Mouse (Mus musculus) forebrain, embryonic 12.5 days (tissue): ENCODE measurements around the gene 4933424G06Rik. TPM values are rescaled to one million over a fixed set of nuclear protein-coding genes. Genes with fewer than 3 reads are reported as not detected.
A peak's percentile ranks its signal among the peaks of the same experiment; 100 is the strongest.
"Not testable (repeated sequence)": the region's sequence is repeated elsewhere in the genome, so short reads cannot be mapped to it uniquely, and the experiment has no call there.

Experiments used
- ATAC-seq: fragments of 200-750 bp; cut with Nextera tagmentation; 2 replicates; pipeline ENCODE4 v1.8.0; 2017; ENCODE audit warnings: moderate TSS enrichment; ENCODE audit not compliant: low FRiP score
- H3K27ac ChIP-seq: fragments of 300-500 bp; sonication (generic); 2 replicates; pipeline ENCODE4 v1.5.1; 2016; ENCODE audit warnings: mild to moderate bottlenecking
- H3K27me3 ChIP-seq: fragments of 300-500 bp; sonication (generic); 2 replicates; pipeline ENCODE4 v1.6.1; 2016; ENCODE audit warnings: mild to moderate bottlenecking
- H3K36me3 ChIP-seq: fragments of 300-500 bp; sonication (generic); replicated peaks from 2 replicates; pipeline ENCODE4 v1.6.1; 2016; ENCODE audit warnings: mild to moderate bottlenecking
- H3K4me1 ChIP-seq: fragments of 300-500 bp; sonication (generic); 2 replicates; pipeline ENCODE4 v1.6.1; 2016
- H3K4me2 ChIP-seq: fragments of 300-500 bp; sonication (generic); 2 replicates; pipeline ENCODE4 v1.6.1; 2016; ENCODE audit warnings: mild to moderate bottlenecking, moderate library complexity
- H3K4me3 ChIP-seq: fragments of 300-500 bp; sonication (generic); replicated peaks from 2 replicates; pipeline ENCODE4 v1.5.1; 2016; ENCODE audit warnings: mild to moderate bottlenecking
- H3K9ac ChIP-seq: fragments of 300-500 bp; sonication (generic); 2 replicates; pipeline ENCODE4 v1.6.1; 2016; ENCODE audit warnings: mild to moderate bottlenecking
- H3K9me3 ChIP-seq: fragments of 300-500 bp; sonication (generic); 2 replicates; pipeline ENCODE4 v1.6.1; 2016
- WGBS: fragments of 180-500 bp; shearing (Covaris S2); methylation state at CpG from one replicate; pipeline ENCODE4 v1.1.7; 2016; 5-methylcytosine and 5-hydroxymethylcytosine counted together
- polyA plus RNA-seq: library from polyadenylated mRNA; unstranded; fragments of >200 nt; fragmentation: Nextera tagmentation; extraction: Ambion mirVana; gene quantifications from 2 replicates; pipeline ENCODE4 v1.2.1, GENCODE M21; 2016

4933424G06Rik gene
- 0.41 TPM in 1 of 2 replicates, not detected in the other for polyA plus RNA-seq

- WGBS: 2% methylated on average over 29 of the region's 29 CpGs
- peak within 1 kb of the TSS; percentile 88 for H3K4me2 ChIP-seq
- ATAC-seq: peak; percentile 98
These were observed at the start of gene 4933424G06Rik for GRCm38 (mm10) chr1:36709854-36710280. TSS of gene 4933424G06Rik (plus strand) at chr1:36710149.

GRCm38 (mm10) chr1:36664457-36664856, 45.5 kb upstream of the 4933424G06Rik start:
- Histone ChIP-seq H3K9me3 (no peaks in the 10 kb centered on the region), H3K4me2 (no peak overlapping the region), H3K27me3 (no peaks in the 10 kb centered on the region), H3K36me3 (no peaks in the 10 kb centered on the region), H3K9ac (no peak overlapping the region), H3K4me1 (no peaks in the 10 kb centered on the region), H3K4me3 (no peak overlapping the region), H3K27ac (no peak overlapping the region)
- 80% methylated on average over 4 of the region's 4 CpGs for WGBS
- ATAC-seq: no peak

More at GRCm38 (mm10) chr1:36709854-36710280, at the start of gene 4933424G06Rik:
- peak within 1 kb of the TSS; percentile 71 for H3K27ac ChIP-seq
- peak within 1 kb of the TSS; percentile 96 for H3K4me3 ChIP-seq
- H3K9me3 ChIP-seq: no peaks in the 10 kb centered on the region
- H3K9ac ChIP-seq: peak within 1 kb of the TSS; percentile 94
- H3K27me3 ChIP-seq: no peaks in the 10 kb centered on the region
- H3K4me1 ChIP-seq: peaks cover 15% of the 10 kb centered on the region
- peaks cover 26% of the 10 kb centered on the region for H3K36me3 ChIP-seq

GRCm38 (mm10) chr1:36665165-36665723, 44.7 kb upstream of the 4933424G06Rik start:
- H3K27me3 ChIP-seq: no peaks in the 10 kb centered on the region
- no peak overlapping the region for H3K4me2 ChIP-seq
- ATAC-seq: no peak
- 72% methylated on average over 11 of the region's 11 CpGs for WGBS
- H3K9ac ChIP-seq: no peak overlapping the region
- no peaks in the 10 kb centered on the region for H3K4me1 ChIP-seq
- H3K36me3 ChIP-seq: no peaks in the 10 kb centered on the region
- H3K9me3 ChIP-seq: no peaks in the 10 kb centered on the region
- H3K27ac ChIP-seq: no peak overlapping the region
- no peak overlapping the region for H3K4me3 ChIP-seq

- WGBS: 79% methylated on average over 4 of the region's 4 CpGs
- no peaks in the 10 kb centered on the region for H3K36me3 ChIP-seq
- H3K9me3 ChIP-seq: no peaks in the 10 kb centered on the region
- no peak for ATAC-seq
- no peak overlapping the region for H3K4me2 ChIP-seq
- no peak overlapping the region for H3K4me3 ChIP-seq
- no peaks in the 10 kb centered on the region for H3K27me3 ChIP-seq
- no peak overlapping the region for H3K9ac ChIP-seq
- H3K27ac ChIP-seq: no peak overlapping the region
- no peaks in the 10 kb centered on the region for H3K4me1 ChIP-seq
These were observed 44.0 kb upstream of the 4933424G06Rik start for GRCm38 (mm10) chr1:36665934-36666333.

GRCm38 (mm10) chr1:36668007-36668406, 41.9 kb upstream of the 4933424G06Rik start:
- not testable (repeated sequence) for H3K27me3 ChIP-seq, H3K4me2 ChIP-seq, H3K9me3 ChIP-seq, ATAC-seq, H3K9ac ChIP-seq, H3K27ac ChIP-seq, H3K4me3 ChIP-seq, H3K4me1 ChIP-seq, H3K36me3 ChIP-seq
- 77% methylated on average over 4 of the region's 4 CpGs for WGBS

GRCm38 (mm10) chr1:36670256-36670655, 39.7 kb upstream of the 4933424G06Rik start:
- Histone ChIP-seq H3K9me3 (no peaks in the 10 kb centered on the region), H3K4me2 (no peak overlapping the region), H3K27ac (no peak overlapping the region), H3K4me1 (no peaks in the 10 kb centered on the region), H3K9ac (no peak overlapping the region), H3K36me3 (no peaks in the 10 kb centered on the region), H3K27me3 (no peaks in the 10 kb centered on the region), H3K4me3 (no peak overlapping the region)
- WGBS: 75% methylated on average over 4 of the region's 4 CpGs
- no peak for ATAC-seq

GRCm38 (mm10) chr1:36671260-36671659, 38.7 kb upstream of the 4933424G06Rik start:
- Histone ChIP-seq H3K27ac (no peak overlapping the region), H3K4me1 (no peaks in the 10 kb centered on the region), H3K9ac (no peak overlapping the region), H3K27me3 (no peaks in the 10 kb centered on the region), H3K4me3 (no peak overlapping the region), H3K4me2 (no peak overlapping the region), H3K36me3 (no peaks in the 10 kb centered on the region), H3K9me3 (no peaks in the 10 kb centered on the region)
- 91% methylated on average over 10 of the region's 10 CpGs for WGBS
- no peak for ATAC-seq

- Histone ChIP-seq H3K4me3 (no peak overlapping the region), H3K27me3 (no peaks in the 10 kb centered on the region), H3K27ac (no peak overlapping the region), H3K36me3 (no peaks in the 10 kb centered on the region), H3K4me2 (no peak overlapping the region), H3K4me1 (no peaks in the 10 kb centered on the region), H3K9me3 (no peaks in the 10 kb centered on the region), H3K9ac (no peak overlapping the region)
- 50% methylated on average over 16 of the region's 16 CpGs for WGBS
- ATAC-seq: no peak
These were observed 37.1 kb upstream of the 4933424G06Rik start for GRCm38 (mm10) chr1:36672648-36673350.

- H3K4me1 ChIP-seq: no peaks in the 10 kb centered on the region
- H3K27me3 ChIP-seq: no peaks in the 10 kb centered on the region
- no peak overlapping the region for H3K27ac ChIP-seq
- no peak overlapping the region for H3K4me3 ChIP-seq
- no peak for ATAC-seq
- WGBS: 73% methylated on average over 3 of the region's 3 CpGs
- H3K36me3 ChIP-seq: no peaks in the 10 kb centered on the region
- H3K9me3 ChIP-seq: no peaks in the 10 kb centered on the region
- H3K9ac ChIP-seq: no peak overlapping the region
- no peak overlapping the region for H3K4me2 ChIP-seq
These were observed 35.0 kb upstream of the 4933424G06Rik start for GRCm38 (mm10) chr1:36674936-36675335.

GRCm38 (mm10) chr1:36680893-36681292, 29.1 kb upstream of the 4933424G06Rik start:
- WGBS: 40% methylated on average over 7 of the region's 7 CpGs

GRCm38 (mm10) chr1:36682620-36683355, 27.2 kb upstream of the 4933424G06Rik start, which contains the start of gene Fam178b:
TSS of gene Fam178b (minus strand) at chr1:36683183.
- Histone ChIP-seq H3K4me2 (no peak within 1 kb of the TSS), H3K27me3 (no peaks in the 10 kb centered on the region), H3K4me3 (no peak within 1 kb of the TSS), H3K9ac (no peak within 1 kb of the TSS), H3K4me1 (0 out of 2 replicates have a peak, but pooled peaks cover 9% of the 10 kb centered on the region), H3K9me3 (no peaks in the 10 kb centered on the region), H3K36me3 (no peaks in the 10 kb centered on the region), H3K27ac (no peak within 1 kb of the TSS)
- 95% methylated on average over 39 of the region's 39 CpGs for WGBS
- ATAC-seq: no peak

More at GRCm38 (mm10) chr1:36680893-36681292, 29.1 kb upstream of the 4933424G06Rik start:
- H3K9ac ChIP-seq: no peak overlapping the region
- no peak overlapping the region for H3K4me2 ChIP-seq
- H3K4me1 ChIP-seq: 0 out of 2 replicates have a peak, but pooled peaks cover 9% of the 10 kb centered on the region
- no peak overlapping the region for H3K4me3 ChIP-seq
- no peaks in the 10 kb centered on the region for H3K27me3 ChIP-seq
- H3K27ac ChIP-seq: no peak overlapping the region
- H3K9me3 ChIP-seq: no peaks in the 10 kb centered on the region
- no peaks in the 10 kb centered on the region for H3K36me3 ChIP-seq
- ATAC-seq: no peak

GRCm38 (mm10) chr1:36683810-36684467, 26.0 kb upstream of the 4933424G06Rik start:
- ATAC-seq: peak; percentile 60; the same call in 1 of the 2 replicates
- no peak overlapping the region for H3K27ac ChIP-seq
- WGBS: 14% methylated on average over 13 of the region's 13 CpGs

More at GRCm38 (mm10) chr1:36683810-36684467, 26.0 kb upstream of the 4933424G06Rik start:
- H3K4me3 ChIP-seq: no peak overlapping the region
- H3K4me2 ChIP-seq: no peak overlapping the region
- no peaks in the 10 kb centered on the region for H3K36me3 ChIP-seq
- 0 out of 2 replicates have a peak, but pooled peaks cover 9% of the 10 kb centered on the region for H3K4me1 ChIP-seq
- no peak overlapping the region for H3K9ac ChIP-seq
- no peaks in the 10 kb centered on the region for H3K9me3 ChIP-seq
- no peaks in the 10 kb centered on the region for H3K27me3 ChIP-seq
